Mouse (Mus musculus) cerebellum, adult 2 months (tissue): ENCODE results near the gene Pgc.

Experiments used
- CTCF ChIP-seq: fragments of 200-500 bp; IDR thresholded peaks from 2 replicates; pipeline ENCODE4 v1.5.1; 2011; ENCODE audit warnings: low read depth, mild to moderate bottlenecking, control low read depth, low read length, moderate library complexity, borderline replicate concordance; ENCODE audit not compliant: insufficient read depth
- POLR2A ChIP-seq: fragments of 200-500 bp; IDR thresholded peaks from 2 replicates; pipeline ENCODE4 v1.6.1; 2011; ENCODE audit warnings: low read length, control low read depth, borderline replicate concordance; ENCODE audit not compliant: insufficient read depth

GRCm38 (mm10) chr17:47783445-47784223, 57.0 kb downstream of the Pgc start:
- TF ChIP-seq POLR2A: no peak
- TF ChIP-seq CTCF: no peak
